8 mouse cellular contexts compared by ENCODE assay signal in genomic region chr5:36738799-36739615, GRCm38 (mm10). TPM values are rescaled to one million over a fixed set of nuclear protein-coding genes. Genes with fewer than 3 reads are reported as not detected.
A peak's percentile ranks its signal among the peaks of the same experiment; 100 is the strongest.
DNase-seq lines count a peak whose midpoint lies in the region; ATAC-seq lines count a peak whose summit lies in the region.

No protein-coding gene starts in this region.

- ATAC-seq in inflammation-experienced regulatory T-cells, adult 6 months = no peak

- peak; percentile 36 for DNase-seq in adrenal gland, adult 2 months
- DNase-seq in adrenal gland, postnatal 36 days = no peak
- DNase-seq in brain, adult 2 months (ENCODE audit: low read depth, low spot score) = peak; percentile 98
- DNase-seq in gastrocnemius, adult 8-10 months (ENCODE audit: low spot score in 2 of 2) = peak; percentile 47 to 71
- DNase-seq in left cerebral cortex, adult 8-10 months (ENCODE audit: low spot score in 2 of 2) = peak; percentile 33 to 86
- peak; percentile 83 for DNase-seq in skeletal muscle tissue, adult 2 months (ENCODE audit: low read depth, low spot score)
- no peak for DNase-seq in embryo, embryonic 9.5 days (ENCODE audit: extremely low spot score)

RNA-seq across cellular contexts. Expression of gene Bloc1s4, which starts 9.4 kb away (rescaled TPM):
- total RNA-seq in adrenal gland, adult 2 months (2021) = 10 to 100 TPM; 21.9 to 27.5 TPM
- 64.9 and 70.9 TPM in 2 replicates for polyA plus RNA-seq in adrenal gland, adult 2 months (2012; rRNA removed)
- 10 to 100 TPM; 31.7 to 32.5 TPM for total RNA-seq in adrenal gland, postnatal 36 days (2021)
- total RNA-seq in gastrocnemius, adult 8-10 months (2022) = 10 to 100 TPM in 1 of 4 experiments, 1 to 10 TPM in 3; 8.0 to 10.8 (median 9.0) TPM
- total RNA-seq in left cerebral cortex, adult 8-10 months (2022) = 10 to 100 TPM; 13.5 to 17.0 (median 14.1) TPM
- polyA plus RNA-seq in inflammation-experienced regulatory T-cells, adult 6 months (2017; shearing (Covaris generic)) = 1 to 10 TPM; 1.0 to 1.9 (median 1.1) TPM

RNA-seq across cellular contexts. Expression of gene D5Ertd579e, which starts 43.2 kb away (rescaled TPM):
- 10 to 100 TPM; 64.4 to 83.5 TPM for total RNA-seq in adrenal gland, adult 2 months (2021)
- 13.7 and 13.9 TPM in 2 replicates for polyA plus RNA-seq in adrenal gland, adult 2 months (2012; rRNA removed)
- 10 to 100 TPM; 56.4 to 66.5 TPM for total RNA-seq in adrenal gland, postnatal 36 days (2021)
- total RNA-seq in gastrocnemius, adult 8-10 months (2022) = 10 to 100 TPM; 75.9 to 99.5 (median 81.1) TPM
- 100 to 1,000 TPM in 2 of 4 experiments, 10 to 100 TPM in 2; 91.1 to 114 (median 96.7) TPM for total RNA-seq in left cerebral cortex, adult 8-10 months (2022)
- 10 to 100 TPM; 18.2 to 32.6 (median 28.6) TPM for polyA plus RNA-seq in inflammation-experienced regulatory T-cells, adult 6 months (2017; shearing (Covaris generic))

RNA-seq across cellular contexts. Expression of gene Mrfap1, which starts 57.6 kb away (rescaled TPM):
- total RNA-seq in adrenal gland, adult 2 months (2021) = 100 to 1,000 TPM; 435 to 767 TPM
- 215 and 251 TPM in 2 replicates for polyA plus RNA-seq in adrenal gland, adult 2 months (2012; rRNA removed)
- 100 to 1,000 TPM; 671 to 795 TPM for total RNA-seq in adrenal gland, postnatal 36 days (2021)
- 100 to 1,000 TPM; 231 to 247 (median 235) TPM for total RNA-seq in gastrocnemius, adult 8-10 months (2022)
- total RNA-seq in left cerebral cortex, adult 8-10 months (2022) = 100 to 1,000 TPM; 439 to 442 (median 441) TPM
- 10 to 100 TPM; 78.5 to 96.4 (median 94.8) TPM for polyA plus RNA-seq in inflammation-experienced regulatory T-cells, adult 6 months (2017; shearing (Covaris generic))

Comparison
In these comparisons a context has a peak if more than half of its experiments do, and no peak if none do; other contexts are left out.
1. DNase-seq: peak in adrenal gland, adult 2 months (single experiment), brain, adult 2 months (single experiment), gastrocnemius, adult 8-10 months (2 of 2), left cerebral cortex, adult 8-10 months (2 of 2) and skeletal muscle tissue, adult 2 months (single experiment); none in adrenal gland, postnatal 36 days (0 of 2) and embryo, embryonic 9.5 days (single experiment).